Mouse (Mus musculus) lung, postnatal 0 days (tissue): Measurements from ENCODE around the gene Cxcr3.

Experiments used
- CTCF ChIP-seq: IDR thresholded peaks from 2 replicates; pipeline ENCODE4 v1.5.1; 2016; ENCODE audit warnings: antibody characterized with exemption, mild to moderate bottlenecking
- EP300 ChIP-seq: IDR thresholded peaks from 2 replicates; pipeline ENCODE4 v1.6.1; 2016; ENCODE audit warnings: antibody characterized with exemption, mild to moderate bottlenecking, control low read depth

GRCm38 (mm10) chrX:101741064-101741433 lies 7.0 kb upstream of the Cxcr3 start:
- TF ChIP-seq CTCF (no peak), EP300 (no peak)
